Mouse (Mus musculus): ENCODE results near the gene Mapk14. TPM values are rescaled to one million over a fixed set of nuclear protein-coding genes. Genes with fewer than 3 reads are reported as not detected.
A peak's percentile ranks its signal among the peaks of the same experiment; 100 is the strongest.
"Not testable (repeated sequence)": the region's sequence is repeated elsewhere in the genome, so short reads cannot be mapped to it uniquely, and the experiment has no call there.

The Mapk14 gene
- polyA plus RNA-seq, 1 experiment from 2014 or later, result 39.8 TPM

DNA sequence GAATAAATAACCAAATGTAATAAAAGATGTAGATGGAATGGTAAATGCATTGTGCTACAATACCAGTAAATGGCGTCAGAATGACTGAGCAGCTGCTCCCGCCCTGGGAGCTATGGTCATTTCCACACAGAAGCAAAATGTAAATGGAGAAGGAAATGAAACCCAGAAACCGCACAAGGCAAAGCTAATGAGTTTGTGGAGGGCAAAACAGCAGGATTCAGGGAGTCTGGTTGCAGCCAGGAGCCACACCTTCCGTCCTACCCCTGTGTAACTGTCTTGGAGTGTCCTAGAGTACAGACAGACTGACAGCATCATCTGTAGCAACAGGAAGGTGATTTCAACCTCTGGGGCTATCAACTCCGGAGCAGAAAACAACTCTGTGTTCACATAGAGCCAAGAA is 65.3 kb downstream of the Mapk14 start:
- Histone ChIP-seq H3K9ac (no peak overlapping the region), H3K27me3 (no peaks in the 10 kb centered on the region), H3K27ac (no peak overlapping the region), H3K4me2 (no peak overlapping the region), H3K4me3 (replicated peaks) (no peak overlapping the region), H3K9me3 (no peaks in the 10 kb centered on the region), H3K4me1 (no peaks in the 10 kb centered on the region), H3K36me3 (replicated peaks) (no peaks in the 10 kb centered on the region)
- WGBS, result 73% methylated on average over 5 of the region's 5 CpGs
- no peak for ATAC-seq (ENCODE audit: low FRiP score)

DNA sequence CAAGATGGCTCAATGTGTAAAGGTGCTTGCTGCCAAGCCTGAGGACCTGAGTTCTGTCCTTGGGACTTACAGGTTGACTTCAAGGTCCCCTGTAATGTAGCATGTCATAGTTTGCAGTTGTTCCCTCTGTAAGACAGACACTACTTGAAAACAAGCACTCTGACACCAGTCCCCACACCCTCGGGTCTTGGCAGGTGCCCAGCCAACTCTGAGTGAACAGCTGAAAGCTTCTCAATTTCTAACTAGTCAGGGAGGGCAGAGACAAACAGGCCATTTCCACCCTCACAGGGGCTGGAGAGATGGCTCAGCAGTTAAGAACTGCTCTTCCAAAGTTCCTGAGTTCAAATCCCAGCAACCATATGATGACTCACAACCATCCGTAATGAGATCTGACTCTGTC is 66.3 kb downstream of the Mapk14 start:
- ATAC-seq (ENCODE audit: low FRiP score), result no peak
- Histone ChIP-seq H3K9ac (no peak overlapping the region), H3K36me3 (replicated peaks) (no peaks in the 10 kb centered on the region), H3K4me3 (replicated peaks) (no peak overlapping the region), H3K9me3 (no peaks in the 10 kb centered on the region), H3K4me1 (no peaks in the 10 kb centered on the region), H3K27me3 (no peaks in the 10 kb centered on the region), H3K4me2 (no peak overlapping the region), H3K27ac (no peak overlapping the region)
- WGBS, result 82% methylated on average over 2 of the region's 2 CpGs

DNA sequence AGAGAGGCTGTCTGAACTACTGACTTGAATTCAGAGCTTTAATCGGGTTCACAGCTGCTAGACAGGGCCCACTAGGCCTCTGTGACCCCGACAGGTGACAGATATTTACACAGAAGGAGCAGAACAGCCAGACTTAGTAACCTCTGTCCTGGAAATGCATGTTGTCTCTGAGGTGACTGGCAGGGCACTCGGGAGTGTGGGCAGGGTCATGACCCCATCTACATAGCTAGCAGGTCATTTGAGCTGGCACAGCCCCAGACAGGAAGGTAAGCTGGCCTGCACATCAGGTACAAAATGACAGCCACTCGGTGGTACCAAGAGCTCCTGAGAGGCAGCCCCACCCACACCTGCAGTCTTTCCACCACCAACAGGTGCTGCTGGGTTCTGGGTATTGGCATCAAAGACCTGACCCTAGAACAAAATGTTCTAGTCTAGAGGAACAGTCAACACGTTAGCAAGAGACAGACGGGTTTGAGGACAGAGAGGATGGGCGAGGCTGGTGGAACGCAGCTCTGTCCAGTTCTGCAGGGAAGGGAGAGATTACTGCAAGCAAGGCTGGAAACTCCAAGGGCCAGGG is 69.7 kb downstream of the Mapk14 start:
- no peak overlapping the region for H3K9ac ChIP-seq
- no peaks in the 10 kb centered on the region for H3K4me1 ChIP-seq
- H3K27me3 ChIP-seq, result no peaks in the 10 kb centered on the region
- no peak for ATAC-seq (ENCODE audit: low FRiP score)
- H3K36me3 ChIP-seq (replicated peaks), result no peaks in the 10 kb centered on the region
- H3K9me3 ChIP-seq, result no peaks in the 10 kb centered on the region
- no peak overlapping the region for H3K27ac ChIP-seq
- no peak overlapping the region for H3K4me2 ChIP-seq
- H3K4me3 ChIP-seq (replicated peaks), result no peak overlapping the region
- WGBS, result 80% methylated on average over 8 of the region's 8 CpGs

DNA sequence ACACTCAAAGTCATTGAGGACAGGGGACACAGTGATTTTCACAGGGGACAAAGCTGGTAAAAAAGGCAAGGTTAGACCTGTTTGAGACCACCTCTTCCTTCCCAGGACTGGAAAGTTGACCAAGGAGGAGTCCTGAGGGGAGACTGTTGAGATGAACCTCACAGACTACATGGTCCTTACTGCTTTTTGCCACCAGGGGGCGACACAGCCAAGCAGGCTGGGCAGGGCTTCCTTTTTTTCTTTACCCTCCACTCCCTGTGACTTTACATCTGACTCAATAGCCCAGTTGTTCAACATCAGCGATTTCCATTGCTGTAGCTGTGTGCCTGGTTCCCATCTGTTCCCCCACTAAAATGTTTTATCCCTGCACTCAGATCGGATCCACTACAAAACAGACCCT is 70.7 kb downstream of the Mapk14 start:
- ATAC-seq (ENCODE audit: low FRiP score), result no peak
- 19% methylated on average over 3 of the region's 3 CpGs for WGBS
- no peak overlapping the region for H3K4me2 ChIP-seq
- no peak overlapping the region for H3K27ac ChIP-seq
- H3K4me1 ChIP-seq, result no peaks in the 10 kb centered on the region
- peaks cover 2% of the 10 kb centered on the region for H3K27me3 ChIP-seq
- H3K9me3 ChIP-seq, result no peaks in the 10 kb centered on the region
- H3K9ac ChIP-seq, result no peak overlapping the region
- no peak overlapping the region for H3K4me3 ChIP-seq (replicated peaks)
- H3K36me3 ChIP-seq (replicated peaks), result no peaks in the 10 kb centered on the region

DNA sequence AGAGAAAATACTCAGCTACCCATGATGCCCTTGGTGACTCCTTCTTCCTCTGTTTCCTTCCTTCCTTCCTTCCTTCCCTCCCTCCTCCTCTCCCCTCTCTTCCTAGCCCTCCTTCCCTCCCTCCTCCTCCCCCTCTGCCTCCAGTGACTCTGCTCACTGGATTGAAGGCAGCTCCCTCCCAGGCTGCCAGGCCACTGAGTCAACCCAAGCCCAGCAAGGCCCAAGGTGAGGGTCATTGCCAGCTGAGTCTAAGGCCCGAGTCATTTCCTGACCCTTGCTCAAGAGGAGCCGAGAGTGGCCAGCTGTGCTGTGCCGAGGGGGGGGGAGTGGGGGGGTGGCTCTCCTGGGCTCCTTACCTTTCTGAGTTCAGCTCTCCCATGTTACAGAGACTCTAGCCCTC is 75.1 kb downstream of the Mapk14 start:
- ATAC-seq (ENCODE audit: low FRiP score), result no peak
- Histone ChIP-seq H3K27ac (no peak overlapping the region), H3K9me3 (no peaks in the 10 kb centered on the region), H3K4me2 (no peak overlapping the region), H3K36me3 (replicated peaks) (no peaks in the 10 kb centered on the region), H3K4me1 (peaks cover 16% of the 10 kb centered on the region), H3K9ac (no peak overlapping the region), H3K4me3 (replicated peaks) (no peak overlapping the region), H3K27me3 (peaks cover 39% of the 10 kb centered on the region)
- WGBS, result 61% methylated on average over 3 of the region's 3 CpGs

DNA sequence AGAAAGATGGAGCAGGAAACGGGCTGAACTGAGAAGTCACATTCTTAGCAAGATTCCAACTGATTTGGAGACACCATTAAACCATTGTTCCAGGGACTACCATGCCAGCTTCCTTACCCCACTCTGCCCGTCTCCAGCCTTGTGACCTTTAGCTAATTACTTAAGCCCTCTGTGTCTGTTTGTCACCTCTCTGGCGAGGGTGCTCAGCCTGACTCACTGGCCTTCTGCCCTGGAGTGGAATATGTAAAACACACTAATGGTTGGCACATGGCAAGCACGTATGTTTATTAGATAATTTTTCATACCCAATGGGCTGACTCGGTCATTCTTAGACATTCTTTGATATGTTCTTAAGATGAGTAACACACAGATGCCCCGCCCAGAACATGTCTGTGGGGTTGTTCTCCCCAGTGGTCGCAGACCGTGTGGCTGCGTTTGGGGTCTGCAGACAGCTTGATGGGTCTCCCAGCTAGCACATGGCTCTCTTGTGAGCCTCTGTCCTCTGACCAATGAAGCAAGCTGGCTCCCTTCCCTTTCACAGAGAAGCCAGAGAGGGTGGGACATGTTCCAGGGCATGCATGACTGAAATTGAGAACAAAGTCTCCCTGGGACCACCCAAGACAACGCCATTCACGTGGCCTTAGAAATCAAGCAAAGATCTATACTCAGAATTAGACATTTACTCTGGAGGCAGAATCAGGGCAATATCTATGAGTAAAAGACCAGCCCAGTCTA is 75.8 kb downstream of the Mapk14 start:
- 79% methylated on average over 11 of the region's 11 CpGs for WGBS
- Histone ChIP-seq H3K27ac (no peak overlapping the region), H3K4me2 (no peak overlapping the region), H3K9me3 (no peaks in the 10 kb centered on the region), H3K36me3 (replicated peaks) (no peaks in the 10 kb centered on the region), H3K4me1 (peaks cover 16% of the 10 kb centered on the region), H3K4me3 (replicated peaks) (no peak overlapping the region), H3K27me3 (peaks cover 47% of the 10 kb centered on the region), H3K9ac (no peak overlapping the region)
- no peak for ATAC-seq (ENCODE audit: low FRiP score)

DNA sequence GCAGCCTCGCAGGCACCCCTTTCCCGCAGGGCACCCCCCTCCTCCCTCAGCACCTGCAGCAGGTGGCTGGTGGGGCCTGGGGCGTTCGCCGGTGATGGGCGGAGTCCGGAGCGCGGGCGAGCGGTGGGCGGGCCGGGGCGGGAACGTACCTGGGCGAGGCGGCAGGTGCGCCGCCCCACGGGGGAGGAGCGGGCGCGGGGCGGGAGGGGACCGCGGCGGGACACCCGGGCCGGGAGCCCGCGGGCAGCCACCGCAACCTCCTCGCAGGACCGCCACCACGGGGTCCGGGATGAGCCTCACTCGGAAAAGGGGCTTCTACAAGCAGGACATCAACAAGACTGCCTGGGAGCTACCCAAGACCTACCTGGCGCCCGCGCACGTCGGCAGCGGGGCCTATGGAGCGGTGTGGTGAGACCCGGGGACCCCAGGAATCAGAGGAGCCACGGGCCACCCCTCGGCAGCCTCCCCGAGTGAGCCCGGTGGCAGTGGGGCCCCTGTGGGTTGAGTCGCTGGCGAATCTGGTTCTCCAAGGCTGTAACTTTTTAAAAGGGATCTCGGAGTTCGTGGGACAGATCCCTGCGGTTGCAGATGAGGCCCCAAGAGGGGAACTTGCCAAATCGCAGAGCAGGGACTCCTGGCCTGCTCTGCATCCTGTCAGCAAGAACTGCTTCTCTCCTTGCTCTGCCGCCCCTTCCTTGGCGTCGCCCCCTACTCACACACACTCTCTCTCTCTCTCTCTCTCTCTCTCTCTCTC is 78.2 kb downstream of the Mapk14 start, which contains the start of gene Mapk13:
Mapk13 (plus strand) TSS at position 177 of the 754 bp plus-strand sequence.
- H3K27me3 ChIP-seq, result peaks cover 53% of the 10 kb centered on the region
- no peak within 1 kb of the TSS for H3K27ac ChIP-seq
- H3K4me3 ChIP-seq (replicated peaks), result peak within 1 kb of the TSS; percentile 42
- H3K9ac ChIP-seq, result peak within 1 kb of the TSS; percentile 38
- H3K36me3 ChIP-seq (replicated peaks), result no peaks in the 10 kb centered on the region
- ATAC-seq (ENCODE audit: low FRiP score), result no peak
- H3K9me3 ChIP-seq, result no peaks in the 10 kb centered on the region
- H3K4me1 ChIP-seq, result peaks cover 16% of the 10 kb centered on the region
- H3K4me2 ChIP-seq, result peak within 1 kb of the TSS; percentile 73
- WGBS, result 2% methylated on average over 57 of the region's 58 CpGs

DNA sequence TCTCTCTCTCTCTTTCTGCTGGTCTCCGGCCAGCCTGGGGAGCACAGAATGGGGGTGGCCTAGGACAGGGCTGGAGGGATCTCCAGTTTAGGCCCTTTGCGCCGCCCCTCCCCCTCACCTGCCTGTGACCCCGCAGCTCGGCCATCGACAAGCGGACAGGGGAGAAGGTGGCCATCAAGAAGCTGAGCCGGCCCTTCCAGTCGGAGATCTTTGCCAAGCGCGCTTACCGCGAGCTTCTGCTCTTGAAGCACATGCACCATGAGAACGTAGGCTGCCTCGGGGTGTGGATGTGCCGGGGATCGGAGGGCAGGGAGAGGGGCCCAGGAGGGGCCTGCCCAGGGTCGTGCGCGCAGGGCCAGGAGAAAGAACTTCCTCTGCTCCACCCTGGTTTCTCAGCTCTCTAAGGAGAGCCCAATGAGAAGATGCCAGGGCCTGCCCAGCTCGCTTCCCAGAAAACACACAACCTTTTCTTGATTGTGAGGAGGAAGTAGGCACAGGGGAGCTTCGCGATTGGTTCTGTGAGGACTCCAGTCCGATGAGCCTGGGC is 78.8 kb downstream of the Mapk14 start:
- H3K27me3 ChIP-seq, result peaks cover 53% of the 10 kb centered on the region
- no peak overlapping the region for H3K27ac ChIP-seq
- WGBS, result 5% methylated on average over 24 of the region's 24 CpGs

DNA sequence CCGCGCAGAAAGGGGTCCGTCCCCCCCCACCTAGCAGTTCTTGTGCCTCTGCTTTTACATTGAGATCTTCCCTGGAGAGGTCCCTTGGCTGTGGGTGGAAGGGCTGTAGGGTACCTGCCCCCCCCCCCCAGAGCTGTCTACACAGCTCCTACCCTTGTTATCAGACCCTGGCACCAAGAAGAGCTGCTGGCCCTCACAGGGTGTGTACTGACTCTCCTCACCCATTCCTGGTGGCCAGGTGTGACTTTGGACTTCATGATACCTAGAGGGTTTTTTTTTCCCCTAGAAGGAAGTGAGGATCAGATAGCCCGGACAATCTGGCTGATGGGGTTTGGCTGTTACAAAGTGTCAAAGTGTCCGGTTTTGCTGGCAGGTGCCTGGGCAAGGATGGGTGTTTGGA is 80.2 kb downstream of the Mapk14 start:
- Histone ChIP-seq H3K4me2 (no peak overlapping the region), H3K4me3 (replicated peaks) (no peak overlapping the region), H3K9me3 (no peaks in the 10 kb centered on the region), H3K36me3 (replicated peaks) (no peaks in the 10 kb centered on the region), H3K4me1 (peaks cover 16% of the 10 kb centered on the region), H3K27ac (no peak overlapping the region), H3K9ac (no peak overlapping the region), H3K27me3 (peaks cover 53% of the 10 kb centered on the region)
- 92% methylated on average over 5 of the region's 5 CpGs for WGBS
- no peak for ATAC-seq (ENCODE audit: low FRiP score)

More for the DNA sequence above, 78.8 kb downstream of the Mapk14 start:
- ATAC-seq (ENCODE audit: low FRiP score), result no peak
- Histone ChIP-seq H3K4me1 (peaks cover 16% of the 10 kb centered on the region), H3K9ac (peak overlapping the region; percentile 38), H3K36me3 (replicated peaks) (no peaks in the 10 kb centered on the region), H3K9me3 (no peaks in the 10 kb centered on the region), H3K4me3 (replicated peaks) (peak overlapping the region; percentile 42), H3K4me2 (peak overlapping the region; percentile 73)

DNA sequence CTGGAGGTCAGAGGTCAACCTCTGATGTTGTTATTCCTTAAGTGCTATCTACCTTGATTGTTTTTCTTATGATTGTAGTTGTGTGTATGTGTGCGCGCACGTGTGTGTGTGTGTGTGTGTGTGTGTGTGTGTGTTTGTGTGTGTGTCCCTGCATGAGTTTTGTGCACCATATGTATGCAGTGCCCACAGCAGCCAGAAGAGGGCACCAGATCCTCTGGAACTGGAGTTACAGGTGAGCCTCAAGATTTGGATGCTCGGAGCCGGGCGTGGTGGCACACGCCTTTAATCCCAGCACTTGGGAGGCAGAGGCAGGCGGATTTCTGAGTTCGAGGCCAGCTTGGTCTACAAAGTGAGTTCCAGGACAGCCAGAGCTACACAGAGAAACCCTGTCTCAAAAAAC is 83.2 kb downstream of the Mapk14 start:
- H3K27ac ChIP-seq; H3K4me3 ChIP-seq (replicated peaks); H3K36me3 ChIP-seq (replicated peaks); H3K9ac ChIP-seq; H3K9me3 ChIP-seq; H3K4me2 ChIP-seq; ATAC-seq (ENCODE audit: low FRiP score): not testable (repeated sequence)
- Histone ChIP-seq H3K27me3 (peaks cover 33% of the 10 kb centered on the region), H3K4me1 (peaks cover 11% of the 10 kb centered on the region)
- 97% methylated on average over 7 of the region's 9 CpGs for WGBS

DNA sequence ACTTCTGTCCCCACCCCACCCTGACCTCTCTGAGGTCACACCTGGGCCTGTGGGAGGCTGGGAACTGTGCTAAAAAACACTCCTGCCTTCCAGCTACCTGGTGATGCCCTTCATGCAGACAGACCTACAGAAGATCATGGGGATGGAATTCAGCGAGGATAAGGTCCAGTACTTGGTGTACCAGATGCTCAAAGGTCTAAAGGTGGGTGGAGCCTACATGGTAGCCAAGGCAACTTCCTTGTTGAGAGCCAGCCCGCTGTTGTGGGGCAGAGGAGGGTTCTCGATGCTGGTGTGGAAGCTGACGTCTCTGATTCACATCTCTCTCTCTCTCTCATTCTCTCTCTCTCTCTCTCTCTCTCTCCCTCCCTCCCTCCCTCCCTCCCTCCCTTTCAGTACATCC is 84.0 kb downstream of the Mapk14 start:
- H3K4me1 ChIP-seq, result peaks cover 3% of the 10 kb centered on the region; the same call in 1 of the 2 replicates
- WGBS, result 85% methylated on average over 4 of the region's 4 CpGs
- H3K9me3 ChIP-seq, result no peaks in the 10 kb centered on the region
- no peak overlapping the region for H3K27ac ChIP-seq
- H3K27me3 ChIP-seq, result peaks cover 24% of the 10 kb centered on the region
- H3K9ac ChIP-seq, result no peak overlapping the region
- ATAC-seq (ENCODE audit: low FRiP score), result no peak
- H3K36me3 ChIP-seq (replicated peaks), result no peaks in the 10 kb centered on the region
- H3K4me3 ChIP-seq (replicated peaks), result no peak overlapping the region
- H3K4me2 ChIP-seq, result no peak overlapping the region

DNA sequence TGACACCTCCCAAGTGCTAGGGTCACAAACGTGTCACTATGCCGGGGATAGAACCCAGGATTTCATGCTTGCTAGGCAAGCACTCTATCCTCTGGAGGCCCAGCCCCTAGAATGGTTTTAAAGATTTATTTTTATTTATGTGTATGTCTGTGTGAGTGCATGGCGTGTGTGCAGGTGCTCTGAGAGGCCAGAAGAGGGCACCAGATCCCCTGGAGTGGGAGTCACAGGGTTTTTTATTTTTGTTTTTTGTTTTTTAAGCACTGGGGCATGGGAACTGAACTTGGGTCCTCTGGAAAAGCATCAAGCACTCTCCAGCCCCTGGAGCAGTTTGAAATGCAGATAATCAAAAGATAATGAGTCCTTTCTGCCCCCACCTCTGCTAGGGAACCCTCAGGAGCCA is 85.7 kb downstream of the Mapk14 start:
- Histone ChIP-seq H3K27me3 (peaks cover 8% of the 10 kb centered on the region; the same call in 1 of the 2 replicates), H3K9ac (no peak overlapping the region), H3K4me1 (0 out of 2 replicates have a peak, but pooled peaks cover 4% of the 10 kb centered on the region), H3K36me3 (replicated peaks) (no peaks in the 10 kb centered on the region), H3K4me2 (no peak overlapping the region), H3K27ac (no peak overlapping the region), H3K9me3 (no peaks in the 10 kb centered on the region), H3K4me3 (replicated peaks) (no peak overlapping the region)
- no peak for ATAC-seq (ENCODE audit: low FRiP score)
- WGBS, result 95% methylated on average over 3 of the region's 3 CpGs

Data from forebrain, embryonic 12.5 days (tissue).